Mouse (Mus musculus) MEL (cell line): ENCODE measurements around the gene Pacsin2. TPM values are rescaled to one million over a fixed set of nuclear protein-coding genes. Genes with fewer than 3 reads are reported as not detected.
"Not testable (repeated sequence)": the region's sequence is repeated elsewhere in the genome, so short reads cannot be mapped to it uniquely, and the experiment has no call there.

Experiments
- DNase-seq: peaks from one replicate; pipeline ENCODE4 v3.0.0; 2011; ENCODE audit warnings: low read depth, low spot score
- H3K27ac ChIP-seq: 2 replicates; pipeline ENCODE4 v1.5.1; 2012; ENCODE audit warnings: low read depth, mild to moderate bottlenecking, control low read depth, low read length, moderate library complexity; ENCODE audit not compliant: control insufficient read depth
- H3K27me3 ChIP-seq, 2 experiments: fragments of 150-350 bp in 1 of 2; sonication (generic) in 1 of 2; 2 replicates each; pipeline ENCODE4 v1.6.1; 2012; ENCODE audit warnings: low read length in 2 of 2, mild to moderate bottlenecking in 2 of 2, improper control_type of control experiment in 1 of 2, moderate library complexity in 1 of 2; ENCODE audit not compliant: insufficient read depth in 2 of 2, control insufficient read depth in 1 of 2
- H3K36me3 ChIP-seq, 2 experiments: 2 replicates each; pipeline ENCODE4 v1.6.1; 2012 to 2014; ENCODE audit warnings: low read length in 2 of 2, improper control_type of control experiment in 1 of 2, inconsistent platforms in 1 of 2, mild to moderate bottlenecking in 1 of 2; ENCODE audit not compliant: insufficient read depth in 2 of 2, control insufficient read depth in 1 of 2
- H3K4me1 ChIP-seq, 2 experiments: fragments of 150-350 bp in 1 of 2; sonication (generic) in 1 of 2; 2 replicates each; pipeline ENCODE4 v1.6.1; 2012; ENCODE audit warnings: low read length in 2 of 2, improper control_type of control experiment in 1 of 2, mild to moderate bottlenecking in 1 of 2; ENCODE audit not compliant: insufficient read depth in 2 of 2, control insufficient read depth in 1 of 2
- H3K4me3 ChIP-seq, 2 experiments: fragments of 150-350 bp in 1 of 2; sonication (generic) in 1 of 2; 2 replicates each; pipeline ENCODE4 v1.5.1; 2012; ENCODE audit warnings: low read depth in 2 of 2, low read length in 2 of 2, mild to moderate bottlenecking in 2 of 2, moderate library complexity in 2 of 2, control low read depth in 1 of 2, improper control_type of control experiment in 1 of 2; ENCODE audit not compliant: control insufficient read depth in 1 of 2, insufficient read depth in 1 of 2
- H3K79me2 ChIP-seq: 2 replicates; pipeline ENCODE4 v1.6.1; 2012; ENCODE audit warnings: mild to moderate bottlenecking, low read length, moderate library complexity; ENCODE audit not compliant: control insufficient read depth, poor library complexity, insufficient read depth
- H3K9ac ChIP-seq: 2 replicates; pipeline ENCODE4 v1.6.1; 2012; ENCODE audit warnings: low read depth, mild to moderate bottlenecking, control low read depth, low read length, moderate library complexity; ENCODE audit not compliant: control insufficient read depth, poor library complexity, severe bottlenecking
- H3K9me3 ChIP-seq: fragments of 150-350 bp; sonication (generic); replicated peaks from 2 replicates; pipeline ENCODE4 v1.6.1; 2012; ENCODE audit warnings: mild to moderate bottlenecking, low read length, improper control_type of control experiment, moderate library complexity; ENCODE audit not compliant: insufficient read depth
- BHLHE40 ChIP-seq: IDR thresholded peaks from 2 replicates; pipeline ENCODE4 v1.6.1; 2012; ENCODE audit warnings: low read depth, mild to moderate bottlenecking, inconsistent platforms, low read length, improper control_type of control experiment, borderline replicate concordance
- CTCF ChIP-seq, 3 experiments: IDR thresholded peaks in 2 of 3; conservative IDR thresholded peaks in 1 of 3; 2 replicates each; pipeline ENCODE4 v1.5.1; 2011 to 2012; ENCODE audit warnings: low read length in 3 of 3, low read depth in 2 of 3, mild to moderate bottlenecking in 2 of 3, improper control_type of control experiment in 1 of 3, inconsistent platforms in 1 of 3, mixed read lengths in 1 of 3, moderate library complexity in 1 of 3; ENCODE audit not compliant: control insufficient read depth in 1 of 3, insufficient read depth in 1 of 3, poor library complexity in 1 of 3, severe bottlenecking in 1 of 3
- ELF1 ChIP-seq: IDR thresholded peaks from 2 replicates; pipeline ENCODE4 v1.6.1; 2014; ENCODE audit warnings: low read depth, mild to moderate bottlenecking, inconsistent platforms, low read length, improper control_type of control experiment, moderate library complexity
- EP300 ChIP-seq, 2 experiments: IDR thresholded peaks; 2 replicates each; pipeline ENCODE4 v1.6.1; 2011; ENCODE audit warnings: improper control_type of control experiment in 2 of 2, low read length in 2 of 2, low read depth in 1 of 2, mild to moderate bottlenecking in 1 of 2
- ETS1 ChIP-seq: IDR thresholded peaks from 2 replicates; pipeline ENCODE4 v1.6.1; 2012; ENCODE audit warnings: low read depth, mild to moderate bottlenecking, inconsistent platforms, low read length, improper control_type of control experiment, moderate library complexity
- GATA1 ChIP-seq: IDR thresholded peaks from 2 replicates; pipeline ENCODE4 v1.6.1; 2011; ENCODE audit warnings: low read depth, low read length, improper control_type of control experiment
- HCFC1 ChIP-seq: IDR thresholded peaks from 2 replicates; pipeline ENCODE4 v1.6.1; 2012; ENCODE audit warnings: low read depth, mild to moderate bottlenecking, inconsistent platforms, low read length, improper control_type of control experiment, moderate library complexity
- MAZ ChIP-seq: IDR thresholded peaks from 2 replicates; pipeline ENCODE4 v1.6.1; 2012; ENCODE audit warnings: low read depth, mild to moderate bottlenecking, inconsistent platforms, low read length, improper control_type of control experiment
- MXI1 ChIP-seq: IDR thresholded peaks from 2 replicates; pipeline ENCODE4 v1.6.1; 2011; ENCODE audit warnings: mild to moderate bottlenecking, low read depth, low read length, improper control_type of control experiment
- MYC ChIP-seq: IDR thresholded peaks from 2 replicates; pipeline ENCODE4 v1.6.1; 2011; ENCODE audit warnings: low read depth, mild to moderate bottlenecking, low read length, improper control_type of control experiment, moderate library complexity
- POLR2AphosphoS2 ChIP-seq: IDR thresholded peaks from 2 replicates; pipeline ENCODE4 v1.6.1; 2011; ENCODE audit warnings: low read length, improper control_type of control experiment
- RAD21 ChIP-seq: IDR thresholded peaks from 2 replicates; pipeline ENCODE4 v1.6.1; 2011; ENCODE audit warnings: mild to moderate bottlenecking, low read depth, low read length, improper control_type of control experiment
- RCOR1 ChIP-seq: IDR thresholded peaks from 2 replicates; pipeline ENCODE4 v1.6.1; 2012; ENCODE audit warnings: low read depth, mild to moderate bottlenecking, inconsistent platforms, low read length, improper control_type of control experiment
- SIN3A ChIP-seq: IDR thresholded peaks from 2 replicates; pipeline ENCODE4 v1.6.1; 2012; ENCODE audit warnings: low read length, improper control_type of control experiment, inconsistent platforms
- TAL1 ChIP-seq: IDR thresholded peaks from 2 replicates; pipeline ENCODE4 v1.6.1; 2012; ENCODE audit warnings: mild to moderate bottlenecking, inconsistent platforms, low read length, moderate library complexity, mixed read lengths
- TCF12 ChIP-seq: IDR thresholded peaks from 2 replicates; pipeline ENCODE4 v1.6.1; 2014; ENCODE audit warnings: low read depth, mild to moderate bottlenecking, inconsistent platforms, low read length, improper control_type of control experiment, moderate library complexity
- USF1 ChIP-seq: IDR thresholded peaks from 2 replicates; pipeline ENCODE4 v1.6.1; 2014; ENCODE audit warnings: low read depth, mild to moderate bottlenecking, inconsistent platforms, low read length, improper control_type of control experiment, moderate library complexity
- ZC3H11A ChIP-seq: IDR thresholded peaks from 2 replicates; pipeline ENCODE4 v1.6.1; 2012; ENCODE audit warnings: low read depth, mild to moderate bottlenecking, inconsistent platforms, low read length, improper control_type of control experiment
- ZNF384 ChIP-seq: IDR thresholded peaks from 2 replicates; pipeline ENCODE4 v1.6.1; 2012; ENCODE audit warnings: low read depth, mild to moderate bottlenecking, inconsistent platforms, low read length, improper control_type of control experiment
- polyA plus RNA-seq, 2 experiments: library from polyadenylated mRNA; stranded (reverse) in 1 of 2; unstranded in 1 of 2; fragments of >175 nt in 1 of 2; fragments of >200 nt in 1 of 2; gene quantifications; 2 replicates each; pipeline versions ENCODE4 v1.2.1 to v1.2.4; 2012; ENCODE audit warnings: low replicate concordance in 2 of 2, low read depth in 1 of 2; ENCODE audit not compliant: insufficient read length in 2 of 2, insufficient read depth in 1 of 2, missing spikeins in 1 of 2
- total RNA-seq: library from RNA; depleted of rRNA; stranded (reverse); fragments of 300-350 nt; gene quantifications from 2 replicates; pipeline ENCODE4 v1.2.3, GENCODE M21; 2012

The Pacsin2 gene
- total and polyA plus RNA-seq, 3 experiments, result 58.7 to 425 (median 103) TPM

DNA sequence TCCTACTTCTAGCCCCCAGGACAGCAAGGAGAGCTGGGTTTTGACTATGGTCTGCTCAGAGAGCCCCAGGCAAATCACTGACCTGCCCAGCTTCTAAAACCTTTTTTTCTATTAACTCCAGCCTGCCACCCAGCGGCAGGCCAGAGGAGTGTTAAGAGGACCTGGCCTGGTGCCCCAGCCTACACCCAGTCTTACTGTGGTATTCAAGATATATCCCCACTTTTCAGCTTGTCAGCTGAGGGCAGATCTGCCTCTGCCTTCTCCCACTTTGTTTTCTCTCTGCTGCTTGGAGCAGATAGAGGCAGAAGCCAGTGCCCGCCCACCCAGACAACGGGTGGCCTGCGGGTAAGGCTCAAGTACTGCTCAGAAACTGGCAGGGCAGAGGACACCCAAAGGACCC is 89.3 kb downstream of the Pacsin2 start (continued):
- TF ChIP-seq USF1 (no peak), POLR2AphosphoS2 (0 out of 2 replicates have a peak, but pooled peaks have one; percentile 35), HCFC1 (peak; percentile 39; the same call in 1 of the 2 replicates), RCOR1 (peak; percentile 56; the same call in 1 of the 2 replicates), CTCF (IDR thresholded peaks at IDR 0.05 in 2 of 3, conservative IDR thresholded peaks at IDR 0.05 in 1 of 3; ENCODE audit: control insufficient read depth in 1 of 3, insufficient read depth in 1 of 3, low read depth in 2 of 3, low read length in 3 of 3, poor library complexity in 1 of 3, severe bottlenecking in 1 of 3) (peak; percentile 69)
- TF ChIP-seq, all 39 proteins: peak for 18

GRCm38 (mm10) chr15:83374076-83374475 is 90.3 kb downstream of the Pacsin2 start:
- peak overlapping the region; percentile 92 for H3K27ac ChIP-seq
- H3K4me1 ChIP-seq, result peaks cover 18 to 41% of the 10 kb centered on the region in 2 experiments
- peaks cover 3 to 35% of the 10 kb centered on the region in 2 experiments; a peak in 3 of 4 replicates for H3K36me3 ChIP-seq
- H3K27me3 ChIP-seq, result no peaks in the 10 kb centered on the region
- H3K9me3 ChIP-seq, result no peaks in the 10 kb centered on the region
- peak; percentile 42 for DNase-seq
- no peak overlapping the region for H3K4me3 ChIP-seq
- H3K9ac ChIP-seq, result peak overlapping the region; percentile 29
- H3K79me2 ChIP-seq, result no peaks in the 10 kb centered on the region
- no peak for TF ChIP-seq BHLHE40
- peak; percentile 44; the same call in 1 of the 2 replicates for TF ChIP-seq TCF12
- TF ChIP-seq MAZ, result 0 out of 2 replicates have a peak, but pooled peaks have one; percentile 14
- peak; percentile 59; the same call in 1 of the 2 replicates for TF ChIP-seq ELF1
- TF ChIP-seq ETS1, result peak; percentile 90
- 0 out of 2 replicates have a peak, but pooled peaks have one; percentile 28 for TF ChIP-seq MXI1
- TF ChIP-seq MYC, result no peak
- TF ChIP-seq ZNF384, result no peak
- TF ChIP-seq EP300 (IDR thresholded peaks at IDR 0.05; ENCODE audit: low read depth in 1 of 2, low read length in 2 of 2), result peak; percentile 66 to 67; a peak in 3 of 4 replicates
- peak; percentile 82 for TF ChIP-seq GATA1
- TF ChIP-seq SIN3A, result peak; percentile 77
- 0 out of 2 replicates have a peak, but pooled peaks have one; percentile 29 for TF ChIP-seq TAL1

DNA sequence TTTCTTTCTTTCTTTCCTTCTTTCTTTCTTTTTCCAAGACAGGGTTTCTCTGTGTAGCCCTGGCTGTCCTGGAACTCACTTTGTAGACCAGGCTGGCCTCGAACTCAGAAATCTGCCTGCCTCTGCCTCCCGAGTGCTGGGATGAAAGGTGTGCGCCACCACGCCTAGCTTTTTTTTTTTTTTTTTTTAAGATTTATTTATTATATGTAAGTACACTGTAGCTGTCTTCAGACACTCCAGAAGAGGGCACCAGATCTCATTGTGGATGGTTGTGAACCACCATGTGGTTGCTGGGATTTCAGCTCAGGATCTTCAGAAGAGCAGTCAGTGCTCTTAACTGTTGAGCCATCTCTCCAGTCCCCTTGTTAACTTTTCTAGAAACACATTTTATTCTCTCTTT is 95.7 kb downstream of the Pacsin2 start:
- TF ChIP-seq ZC3H11A (0 out of 2 replicates have a peak, but pooled peaks have one; percentile 7), RAD21 (peak; percentile 7), ZNF384 (peak; percentile 76)
- TF ChIP-seq, all 39 proteins: peak for 3; not testable (repeated sequence) for 36
- Histone ChIP-seq H3K4me1 (peaks cover 4 to 18% of the 10 kb centered on the region in 2 experiments; a peak in 3 of 4 replicates), H3K36me3 (peaks cover 0 to 20% of the 10 kb centered on the region in 2 experiments; a peak in 2 of 4 replicates)
- H3K27me3 ChIP-seq, H3K27ac ChIP-seq, H3K4me3 ChIP-seq, H3K9me3 ChIP-seq, H3K9ac ChIP-seq, H3K79me2 ChIP-seq: not testable (repeated sequence)
- DNase-seq, result peak; percentile 28
